Mouse (Mus musculus) T-helper 2 cell (primary cell): ENCODE results near the gene Rbm39.

Experiments used
- in situ Hi-C: fragments of 300-600 bp; cut with MboI, MseI; formaldehyde crosslinking; loops from one replicate; pipeline ENCODE4 v1.15.1; 2025; ENCODE audit warnings: high pct_unique_total_duplicates

The Rbm39 gene

DNA sequence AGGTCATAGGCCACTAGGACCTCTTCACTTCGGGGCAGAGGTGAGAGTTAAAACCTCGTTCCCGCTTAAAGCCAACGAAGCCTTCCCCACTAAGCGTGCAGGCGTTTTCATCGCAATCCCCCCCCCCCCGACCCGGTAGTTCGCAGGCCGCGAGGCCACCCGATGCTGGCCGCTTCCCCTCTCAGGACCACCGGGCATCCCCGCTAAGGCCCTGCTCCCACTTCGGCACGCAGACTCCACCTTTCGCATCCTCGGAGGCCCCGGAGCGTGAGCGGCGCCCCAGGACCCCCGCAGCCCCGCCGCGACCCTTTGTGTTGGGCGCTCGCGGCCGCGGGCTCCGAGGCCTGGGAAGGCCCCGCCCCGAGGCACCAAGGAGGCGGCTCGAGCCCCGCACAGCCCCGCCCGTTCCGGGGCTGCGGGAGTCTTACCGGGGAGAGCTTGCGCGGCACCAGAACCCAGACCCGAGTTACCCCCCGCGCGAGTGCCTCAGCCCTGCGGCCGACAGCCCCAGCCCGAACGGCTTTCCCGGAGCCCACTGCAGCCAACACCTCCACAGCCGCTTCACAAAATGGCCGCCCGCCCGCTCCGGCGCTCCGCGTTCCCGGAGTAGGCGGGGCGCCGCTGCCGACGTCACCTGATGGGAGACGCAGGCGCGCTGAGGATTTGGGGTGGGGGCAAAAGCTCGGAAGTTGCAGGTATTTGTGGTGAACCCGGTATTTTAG is 68.5 kb downstream of the Rbm39 start, which contains the start of the genes Cpne1 and Rbm12:
TSS of gene Cpne1 (minus strand) at position 608 of the 722 bp plus-strand sequence.
TSS of gene Rbm12 (minus strand) at position 621 of the 722 bp plus-strand sequence.
- in situ Hi-C loops = no loop called here

DNA sequence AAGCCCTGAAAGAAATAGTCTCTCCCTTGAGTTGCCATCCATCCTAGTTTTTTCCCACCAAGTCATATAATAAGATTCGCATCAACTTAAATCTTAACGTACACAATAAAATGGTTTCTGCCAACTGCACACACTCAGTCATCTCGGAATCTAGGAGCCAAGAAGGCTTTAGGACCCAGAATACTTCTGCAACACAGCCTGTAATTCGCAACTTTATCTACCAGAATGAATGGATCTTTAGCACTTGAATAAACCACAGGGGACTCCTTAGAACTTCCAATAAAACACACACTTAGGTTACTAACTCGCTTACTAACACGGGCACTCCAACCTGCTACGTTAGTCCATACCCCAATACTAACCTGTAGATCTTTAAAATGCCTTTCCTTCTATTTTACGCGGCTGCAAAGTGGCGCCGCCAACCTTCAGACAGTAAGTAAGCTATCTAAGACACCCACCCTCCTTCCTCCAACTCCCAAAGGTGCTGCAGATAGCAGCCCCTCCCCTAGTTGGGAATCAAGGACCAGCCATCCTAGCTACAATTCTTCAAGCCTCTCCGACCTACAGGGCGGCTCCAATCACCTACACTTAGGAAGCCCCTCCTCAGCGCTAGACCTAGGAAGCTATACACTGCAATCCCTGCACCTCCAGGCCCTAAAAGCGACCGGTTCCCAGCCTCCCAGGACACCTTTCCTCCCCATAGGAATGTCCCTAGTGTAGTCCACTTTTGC is 69.2 kb downstream of the Rbm39 start:
- in situ Hi-C loops = no loop called here
